Mouse (Mus musculus): ENCODE results near the gene Ppig. TPM values are rescaled to one million over a fixed set of nuclear protein-coding genes. Genes with fewer than 3 reads are reported as not detected.
"Not testable (repeated sequence)": the region's sequence is repeated elsewhere in the genome, so short reads cannot be mapped to it uniquely, and the experiment has no call there.

Ppig gene
- polyA plus RNA-seq (2012; rRNA removed) = 8.4 and 15.3 TPM in 2 replicates

DNA sequence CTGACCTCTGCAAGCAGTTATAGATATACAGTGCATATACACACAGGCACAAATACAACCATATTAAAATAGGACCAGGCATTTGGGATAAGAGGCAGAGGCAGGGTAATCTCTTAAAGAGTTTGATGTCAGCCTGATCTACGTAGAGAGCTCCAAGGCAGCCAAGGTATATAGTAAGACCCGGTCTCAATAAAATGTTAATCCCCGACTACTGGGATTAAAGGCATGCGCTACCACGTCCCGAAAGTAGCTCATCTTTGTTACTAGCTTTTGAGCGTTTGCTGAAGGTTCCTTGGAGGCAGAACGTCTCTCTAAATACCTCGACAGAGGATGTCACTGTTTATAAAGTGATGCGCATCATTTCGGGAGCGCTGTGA is at the start of gene Ppig:
TSS of gene Ppig (plus strand) at position 273 of the 377 bp plus-strand sequence.
- no peak for TF ChIP-seq CTCF (IDR thresholded peaks at IDR 0.05; ENCODE audit: control insufficient read depth, insufficient read depth, insufficient replicate concordance, low read depth, low read length)
- TF ChIP-seq POLR2A (IDR thresholded peaks at IDR 0.05; ENCODE audit: control insufficient read depth, low read depth, low read length) = no peak
- no peaks in the 10 kb centered on the region for H3K27me3 ChIP-seq (ENCODE audit: control insufficient read depth, insufficient read depth, low read length)

DNA sequence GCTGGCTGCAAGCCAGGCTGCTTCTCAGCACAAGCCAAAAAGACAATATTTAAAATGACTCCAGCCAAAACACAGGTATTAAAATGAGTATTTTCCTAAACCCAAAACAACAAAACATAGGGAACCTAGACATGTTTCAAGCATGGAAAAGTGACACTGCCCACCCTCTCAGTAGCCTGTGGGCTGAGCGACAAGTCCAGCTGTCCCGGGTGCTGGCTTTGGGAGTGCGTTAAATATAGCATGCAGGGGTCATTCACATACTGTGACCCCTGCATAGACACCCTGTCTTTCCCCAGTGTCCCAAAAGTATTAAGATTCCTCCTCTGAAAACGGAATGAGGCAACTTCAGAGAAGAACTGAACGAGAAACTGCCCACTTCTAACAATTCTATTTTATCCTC is 48.6 kb upstream of the Ppig start:
- Histone ChIP-seq H3K4me3 (ENCODE audit: control insufficient read depth, low read depth, low read length) (no peak overlapping the region), H3K27me3 (ENCODE audit: control insufficient read depth, insufficient read depth, low read length) (no peaks in the 10 kb centered on the region), H3K4me1 (ENCODE audit: control insufficient read depth, insufficient read depth, low read length) (no peaks in the 10 kb centered on the region; the same call in 1 of the 2 replicates), H3K36me3 (ENCODE audit: control insufficient read depth, insufficient read depth, low read length) (no peaks in the 10 kb centered on the region), H3K27ac (ENCODE audit: control insufficient read depth, insufficient read depth, low read depth, low read length) (no peak overlapping the region)
- TF ChIP-seq CTCF (IDR thresholded peaks at IDR 0.05; ENCODE audit: control insufficient read depth, insufficient read depth, insufficient replicate concordance, low read depth, low read length) = no peak

More for the DNA sequence above, at the start of gene Ppig:
- peak within 1 kb of the TSS; percentile 99 for H3K27ac ChIP-seq (ENCODE audit: control insufficient read depth, insufficient read depth, low read depth, low read length)
- no peaks in the 10 kb centered on the region for H3K36me3 ChIP-seq (ENCODE audit: control insufficient read depth, insufficient read depth, low read length)
- H3K4me1 ChIP-seq (ENCODE audit: control insufficient read depth, insufficient read depth, low read length) = peaks cover 5% of the 10 kb centered on the region; the same call in 1 of the 2 replicates
- H3K4me3 ChIP-seq (ENCODE audit: control insufficient read depth, low read depth, low read length) = peak within 1 kb of the TSS; percentile 100

DNA sequence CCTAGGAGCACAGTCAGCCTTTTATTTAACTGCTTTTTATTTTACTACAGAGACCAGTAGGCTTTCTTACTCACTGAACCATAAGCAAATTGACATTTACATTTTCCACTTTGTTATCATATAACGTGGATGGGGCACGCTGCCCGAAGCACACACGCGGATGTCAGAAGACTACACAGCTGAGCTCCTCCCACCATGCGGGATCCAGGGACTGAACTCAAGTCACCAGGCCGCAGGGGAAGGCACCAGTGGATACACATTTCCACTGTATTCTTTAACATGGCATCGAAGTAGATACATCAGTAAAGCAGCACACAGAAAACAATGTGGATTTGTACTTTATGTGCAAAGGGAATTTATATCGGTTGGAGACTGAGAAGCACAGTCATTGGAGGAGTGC is 47.1 kb upstream of the Ppig start:
- Histone ChIP-seq H3K27me3 (ENCODE audit: control insufficient read depth, insufficient read depth, low read length) (no peaks in the 10 kb centered on the region), H3K27ac (ENCODE audit: control insufficient read depth, insufficient read depth, low read depth, low read length) (no peak overlapping the region), H3K4me1 (ENCODE audit: control insufficient read depth, insufficient read depth, low read length) (no peaks in the 10 kb centered on the region; the same call in 1 of the 2 replicates), H3K36me3 (ENCODE audit: control insufficient read depth, insufficient read depth, low read length) (no peaks in the 10 kb centered on the region), H3K4me3 (ENCODE audit: control insufficient read depth, low read depth, low read length) (no peak overlapping the region)
- no peak for TF ChIP-seq POLR2A (IDR thresholded peaks at IDR 0.05; ENCODE audit: control insufficient read depth, low read depth, low read length)
- TF ChIP-seq CTCF (IDR thresholded peaks at IDR 0.05; ENCODE audit: control insufficient read depth, insufficient read depth, insufficient replicate concordance, low read depth, low read length) = no peak

- H3K36me3 ChIP-seq (ENCODE audit: control insufficient read depth, insufficient read depth, low read length) = no peaks in the 10 kb centered on the region
- H3K27ac ChIP-seq (ENCODE audit: control insufficient read depth, insufficient read depth, low read depth, low read length) = no peak overlapping the region
- H3K27me3 ChIP-seq (ENCODE audit: control insufficient read depth, insufficient read depth, low read length) = no peaks in the 10 kb centered on the region
- TF ChIP-seq CTCF (IDR thresholded peaks at IDR 0.05; ENCODE audit: control insufficient read depth, insufficient read depth, insufficient replicate concordance, low read depth, low read length) = no peak
- no peak for TF ChIP-seq POLR2A (IDR thresholded peaks at IDR 0.05; ENCODE audit: control insufficient read depth, low read depth, low read length)
- no peaks in the 10 kb centered on the region for H3K4me1 ChIP-seq (ENCODE audit: control insufficient read depth, insufficient read depth, low read length)
- no peak overlapping the region for H3K4me3 ChIP-seq (ENCODE audit: control insufficient read depth, low read depth, low read length)
Measured at GRCm38 (mm10) chr2:69676713-69677112, 45.6 kb upstream of the Ppig start.

DNA sequence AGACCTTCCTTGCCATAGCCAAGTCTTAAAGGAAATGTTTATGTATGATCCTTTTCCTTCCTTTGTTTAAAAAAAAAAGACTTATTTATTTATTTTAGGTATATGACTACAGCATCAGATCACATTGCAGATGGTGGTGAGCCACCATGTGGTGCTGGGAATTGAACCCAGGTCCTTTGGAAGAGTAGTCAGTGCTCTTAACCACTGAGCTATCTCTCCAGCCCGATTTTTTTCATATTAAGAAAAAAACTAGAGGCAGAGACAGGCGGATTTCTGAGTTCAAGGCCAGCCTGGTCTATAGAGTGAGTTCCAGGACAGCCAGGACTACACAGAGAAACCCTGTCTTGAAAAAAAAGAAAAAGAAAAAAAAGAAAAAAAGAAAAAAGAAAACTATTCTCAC is 45.1 kb upstream of the Ppig start:
- not testable (repeated sequence) for H3K27ac ChIP-seq (ENCODE audit: control insufficient read depth, insufficient read depth, low read depth, low read length); H3K4me3 ChIP-seq (ENCODE audit: control insufficient read depth, low read depth, low read length); H3K4me1 ChIP-seq (ENCODE audit: control insufficient read depth, insufficient read depth, low read length); H3K36me3 ChIP-seq (ENCODE audit: control insufficient read depth, insufficient read depth, low read length); H3K27me3 ChIP-seq (ENCODE audit: control insufficient read depth, insufficient read depth, low read length)

- Histone ChIP-seq H3K4me1 (ENCODE audit: control insufficient read depth, insufficient read depth, low read length) (no peaks in the 10 kb centered on the region), H3K27me3 (ENCODE audit: control insufficient read depth, insufficient read depth, low read length) (no peaks in the 10 kb centered on the region), H3K36me3 (ENCODE audit: control insufficient read depth, insufficient read depth, low read length) (no peaks in the 10 kb centered on the region), H3K4me3 (ENCODE audit: control insufficient read depth, low read depth, low read length) (no peak overlapping the region), H3K27ac (ENCODE audit: control insufficient read depth, insufficient read depth, low read depth, low read length) (no peak overlapping the region)
- 0 out of 2 replicates have a peak, but pooled peaks have one; percentile 28 for TF ChIP-seq CTCF (IDR thresholded peaks at IDR 0.05; ENCODE audit: control insufficient read depth, insufficient read depth, insufficient replicate concordance, low read depth, low read length)
- no peak for TF ChIP-seq POLR2A (IDR thresholded peaks at IDR 0.05; ENCODE audit: control insufficient read depth, low read depth, low read length)
Measured at GRCm38 (mm10) chr2:69679990-69680389, 42.4 kb upstream of the Ppig start.

DNA sequence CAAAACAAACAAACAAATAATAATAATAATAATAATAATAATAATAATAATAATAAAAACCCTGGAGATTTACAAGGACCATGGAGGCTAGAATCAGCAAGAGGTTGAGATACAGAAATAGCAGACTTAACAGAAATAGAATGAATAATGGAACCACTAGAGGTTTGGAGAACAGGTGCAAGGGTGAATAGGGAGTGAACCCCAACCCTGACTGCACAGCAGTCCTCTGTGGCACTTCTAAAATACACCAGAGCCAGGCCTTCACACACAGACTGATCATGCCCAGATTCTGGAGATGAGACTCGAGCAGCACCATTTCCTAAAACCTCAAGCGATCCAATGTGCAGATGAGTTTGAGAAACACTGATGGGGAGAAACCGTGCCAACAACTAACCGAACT is 40.4 kb upstream of the Ppig start:
- Histone ChIP-seq H3K4me3 (ENCODE audit: control insufficient read depth, low read depth, low read length) (no peak overlapping the region), H3K36me3 (ENCODE audit: control insufficient read depth, insufficient read depth, low read length) (no peaks in the 10 kb centered on the region), H3K27me3 (ENCODE audit: control insufficient read depth, insufficient read depth, low read length) (no peaks in the 10 kb centered on the region), H3K27ac (ENCODE audit: control insufficient read depth, insufficient read depth, low read depth, low read length) (no peak overlapping the region), H3K4me1 (ENCODE audit: control insufficient read depth, insufficient read depth, low read length) (no peaks in the 10 kb centered on the region)
- TF ChIP-seq CTCF (IDR thresholded peaks at IDR 0.05; ENCODE audit: control insufficient read depth, insufficient read depth, insufficient replicate concordance, low read depth, low read length) (no peak), POLR2A (IDR thresholded peaks at IDR 0.05; ENCODE audit: control insufficient read depth, low read depth, low read length) (no peak)

Measured in testis, adult 2 months (tissue).